Mouse (Mus musculus): Measurements from ENCODE around the gene Gas2l3. TPM values are rescaled to one million over a fixed set of nuclear protein-coding genes. Genes with fewer than 3 reads are reported as not detected.

The Gas2l3 gene
- polyA plus RNA-seq, 1 experiment from 2014 or later, result 10.8 TPM

GRCm38 (mm10) chr10:89383462-89383861 is 60.3 kb downstream of the Gas2l3 start:
- Histone ChIP-seq H3K9me3 (replicated peaks) (no peaks in the 10 kb centered on the region), H3K27me3 (no peaks in the 10 kb centered on the region), H3K4me2 (replicated peaks) (no peak overlapping the region), H3K4me3 (no peak overlapping the region), H3K9ac (no peak overlapping the region), H3K4me1 (no peaks in the 10 kb centered on the region), H3K27ac (no peak overlapping the region), H3K36me3 (no peaks in the 10 kb centered on the region)
- 7% methylated on average over 5 of the region's 5 CpGs for WGBS
- peak; percentile 56; the same call in 1 of the 2 replicates for ATAC-seq (ENCODE audit: low FRiP score)

- Histone ChIP-seq H3K9me3 (replicated peaks) (no peaks in the 10 kb centered on the region), H3K27me3 (no peaks in the 10 kb centered on the region), H3K4me3 (no peak overlapping the region), H3K4me2 (replicated peaks) (no peak overlapping the region), H3K9ac (no peak overlapping the region), H3K36me3 (no peaks in the 10 kb centered on the region), H3K27ac (no peak overlapping the region), H3K4me1 (no peaks in the 10 kb centered on the region)
- 73% methylated on average over 4 of the region's 4 CpGs for WGBS
- no peak for ATAC-seq (ENCODE audit: low FRiP score)
Observed at GRCm38 (mm10) chr10:89377750-89378149, 66.0 kb downstream of the Gas2l3 start.

GRCm38 (mm10) chr10:89370051-89370450 is 73.7 kb downstream of the Gas2l3 start:
- Histone ChIP-seq H3K4me2 (replicated peaks) (no peak overlapping the region), H3K9ac (no peak overlapping the region), H3K4me3 (no peak overlapping the region), H3K27ac (no peak overlapping the region), H3K4me1 (no peaks in the 10 kb centered on the region), H3K27me3 (no peaks in the 10 kb centered on the region), H3K9me3 (replicated peaks) (no peaks in the 10 kb centered on the region), H3K36me3 (no peaks in the 10 kb centered on the region)
- WGBS, result 34% methylated on average over 1 of the region's 1 CpGs
- no peak for ATAC-seq (ENCODE audit: low FRiP score)

- H3K27me3 ChIP-seq, result no peaks in the 10 kb centered on the region
- no peaks in the 10 kb centered on the region for H3K4me1 ChIP-seq
- H3K4me3 ChIP-seq, result no peak overlapping the region
- H3K9ac ChIP-seq, result no peak overlapping the region
- no peaks in the 10 kb centered on the region for H3K9me3 ChIP-seq (replicated peaks)
- H3K27ac ChIP-seq, result no peak overlapping the region
- H3K36me3 ChIP-seq, result no peaks in the 10 kb centered on the region
- no peak overlapping the region for H3K4me2 ChIP-seq (replicated peaks)
- ATAC-seq (ENCODE audit: low FRiP score), result no peak
- WGBS, result 86% methylated on average over 3 of the region's 3 CpGs
Observed at GRCm38 (mm10) chr10:89358933-89359332, 84.8 kb downstream of the Gas2l3 start.

Other genes with a start within 250 kb of the Gas2l3 start
- 3.3 and 4.4 TPM in 2 replicates for gene Ano4, start 99.2 kb downstream of the Gas2l3 start, polyA plus RNA-seq (2016; fragmentation: Nextera tagmentation; extraction: Ambion mirVana)
- gene Nr1h4, start 89.6 kb upstream of the Gas2l3 start, polyA plus RNA-seq (2016; fragmentation: Nextera tagmentation; extraction: Ambion mirVana), result not detected in 2 replicates
- 2.0 and 2.6 TPM in 2 replicates for gene Slc17a8, start 177.3 kb upstream of the Gas2l3 start, polyA plus RNA-seq (2016; fragmentation: Nextera tagmentation; extraction: Ambion mirVana)
- gene Scyl2, start 242.3 kb upstream of the Gas2l3 start, polyA plus RNA-seq (2016; fragmentation: Nextera tagmentation; extraction: Ambion mirVana), result 11.8 and 15.7 TPM in 2 replicates